Mouse (Mus musculus) lung, postnatal 0 days (tissue): Measurements from ENCODE around the gene Pde2a.

Source experiments
- CTCF ChIP-seq: IDR thresholded peaks from 2 replicates; pipeline ENCODE4 v1.5.1; 2016; ENCODE audit warnings: antibody characterized with exemption, mild to moderate bottlenecking
- EP300 ChIP-seq: IDR thresholded peaks from 2 replicates; pipeline ENCODE4 v1.6.1; 2016; ENCODE audit warnings: antibody characterized with exemption, mild to moderate bottlenecking, control low read depth

- TF ChIP-seq CTCF (peak; percentile 99), EP300 (no peak)
Measured at GRCm38 (mm10) chr7:101450422-101451401, 29.2 kb downstream of the Pde2a start.
